Mouse (Mus musculus): Measurements from ENCODE around the gene Anln.

Anln gene

GRCm38 (mm10) chr9:22402001-22402400, 13.0 kb upstream of the Anln start:
- no peak for DNase-seq

GRCm38 (mm10) chr9:22399021-22399420, 10.0 kb upstream of the Anln start:
- no peak for DNase-seq

GRCm38 (mm10) chr9:22394725-22395124, 5.7 kb upstream of the Anln start:
- DNase-seq: no peak

GRCm38 (mm10) chr9:22390390-22390789, 1.4 kb upstream of the Anln start:
- DNase-seq: peak in 1 of 2 experiments; percentile 32

GRCm38 (mm10) chr9:22389736-22390245, 803 bp upstream of the Anln start:
- DNase-seq: no peak

GRCm38 (mm10) chr9:22388401-22388980, 497 bp downstream of the Anln start:
- DNase-seq: no peak

- no peak for DNase-seq
These were observed 1.1 kb downstream of the Anln start for GRCm38 (mm10) chr9:22387901-22388300.

- peak in 1 of 2 experiments; percentile 24 for DNase-seq
These were observed 3.1 kb downstream of the Anln start for GRCm38 (mm10) chr9:22385890-22386289.

GRCm38 (mm10) chr9:22376086-22376485, 12.9 kb downstream of the Anln start:
- DNase-seq: no peak

GRCm38 (mm10) chr9:22372760-22373159, 16.2 kb downstream of the Anln start:
- DNase-seq: no peak

- DNase-seq: no peak
These were observed 21.0 kb downstream of the Anln start for GRCm38 (mm10) chr9:22368030-22368429.

- no peak for DNase-seq
These were observed 22.4 kb downstream of the Anln start for GRCm38 (mm10) chr9:22366621-22367020.

GRCm38 (mm10) chr9:22366221-22366620, 22.8 kb downstream of the Anln start:
- DNase-seq: no peak

GRCm38 (mm10) chr9:22360916-22361315, 28.1 kb downstream of the Anln start:
- no peak for DNase-seq

GRCm38 (mm10) chr9:22355919-22356318, 33.1 kb downstream of the Anln start:
- no peak for DNase-seq

GRCm38 (mm10) chr9:22353901-22354300, 35.1 kb downstream of the Anln start:
- no peak for DNase-seq

- DNase-seq: no peak
These were observed 35.5 kb downstream of the Anln start for GRCm38 (mm10) chr9:22353465-22353864.

- DNase-seq: no peak
These were observed 48.7 kb downstream of the Anln start for GRCm38 (mm10) chr9:22340331-22340730.

- no peak for DNase-seq
These were observed 51.8 kb downstream of the Anln start for GRCm38 (mm10) chr9:22337217-22337616.

- peak; percentile 91 to 92 for DNase-seq
These were observed 61.3 kb downstream of the Anln start for GRCm38 (mm10) chr9:22327475-22328387.

GRCm38 (mm10) chr9:22327099-22327474, 61.9 kb downstream of the Anln start:
- DNase-seq: peak; percentile 56 to 66

GRCm38 (mm10) chr9:22324579-22324978, 64.4 kb downstream of the Anln start:
- DNase-seq: no peak

- DNase-seq: no peak
These were observed 66.4 kb downstream of the Anln start for GRCm38 (mm10) chr9:22322381-22323211.

Measured in lung, adult 18-20 months (tissue).